Mouse (Mus musculus) hindbrain, postnatal 0 days (tissue): Measurements from ENCODE around the gene Bend5. TPM values are rescaled to one million over a fixed set of nuclear protein-coding genes. Genes with fewer than 3 reads are reported as not detected.

Experiments
- ATAC-seq: fragments of 200-750 bp; cut with Nextera tagmentation; 2 replicates; pipeline ENCODE4 v1.8.0; 2017; ENCODE audit warnings: mild to moderate bottlenecking, moderate TSS enrichment, moderate library complexity
- DNase-seq: peaks from one replicate; pipeline ENCODE4 v3.0.0-alpha.2; 2015; ENCODE audit warnings: low spot score
- H3K27ac ChIP-seq: fragments of 300-500 bp; sonication (generic); 2 replicates; pipeline ENCODE4 v1.5.1; 2014; ENCODE audit warnings: mild to moderate bottlenecking
- H3K27me3 ChIP-seq: fragments of 300-500 bp; sonication (generic); 2 replicates; pipeline ENCODE4 v1.6.1; 2014; ENCODE audit warnings: low read length, mixed read lengths; ENCODE audit not compliant: insufficient read depth
- H3K36me3 ChIP-seq: fragments of 300-500 bp; sonication (generic); 2 replicates; pipeline ENCODE4 v1.6.1; 2014; ENCODE audit warnings: low read length, mixed read lengths; ENCODE audit not compliant: insufficient read depth
- H3K4me1 ChIP-seq: fragments of 300-500 bp; sonication (generic); 2 replicates; pipeline ENCODE4 v1.6.1; 2014; ENCODE audit warnings: antibody characterized with exemption, low read length, mixed read lengths; ENCODE audit not compliant: insufficient read depth
- H3K4me2 ChIP-seq: fragments of 300-500 bp; sonication (generic); 2 replicates; pipeline ENCODE4 v1.6.1; 2014; ENCODE audit warnings: low read depth, mild to moderate bottlenecking, low read length, moderate library complexity, mixed read lengths
- H3K4me3 ChIP-seq: fragments of 300-500 bp; sonication (generic); 2 replicates; pipeline ENCODE4 v1.5.1; 2014; ENCODE audit warnings: low read length
- H3K9ac ChIP-seq: fragments of 300-500 bp; sonication (generic); replicated peaks from 2 replicates; pipeline ENCODE4 v1.6.1; 2014; ENCODE audit warnings: mild to moderate bottlenecking, low read length, moderate library complexity, mixed read lengths
- H3K9me3 ChIP-seq: fragments of 300-500 bp; sonication (generic); 2 replicates; pipeline ENCODE4 v1.6.1; 2016; ENCODE audit warnings: low read length, mixed read lengths
- CTCF ChIP-seq: IDR thresholded peaks from 2 replicates; pipeline ENCODE4 v1.5.1; 2016; ENCODE audit warnings: antibody characterized with exemption, control low read depth, low read depth
- WGBS: fragments of 180-500 bp; shearing (Covaris S2); extraction: QIAGEN DNeasy Blood & Tissue Kit; methylation state at CpG from one replicate; pipeline ENCODE4 v1.1.7; 2014; 5-methylcytosine and 5-hydroxymethylcytosine counted together
- polyA plus RNA-seq: library from polyadenylated mRNA; unstranded; fragments of >200 nt; fragmentation: Nextera tagmentation; extraction: Ambion mirVana; gene quantifications from 2 replicates; pipeline ENCODE4 v1.2.1, GENCODE M21; 2015
- total RNA-seq: library from RNA; depleted of rRNA; stranded (reverse); fragments of >200 nt; gene quantifications from 2 replicates; pipeline ENCODE4 v1.2.3, GENCODE M21; 2014

The Bend5 gene
- total and polyA plus RNA-seq, 2 experiments from 2014 or later = 30.6 to 48.9 TPM

GRCm38 (mm10) chr4:111493750-111494404, 79.1 kb downstream of the Bend5 start:
- Histone ChIP-seq H3K4me1 (peaks cover 5% of the 10 kb centered on the region; the same call in 1 of the 2 replicates), H3K27me3 (no peaks in the 10 kb centered on the region), H3K4me2 (no peak overlapping the region), H3K27ac (no peak overlapping the region), H3K9ac (no peak overlapping the region), H3K36me3 (no peaks in the 10 kb centered on the region), H3K9me3 (no peaks in the 10 kb centered on the region), H3K4me3 (no peak overlapping the region)
- DNase-seq (peak; percentile 30), ATAC-seq (peak; percentile 57; the same call in 1 of the 2 replicates)
- TF ChIP-seq CTCF = peak; percentile 55
- 44% methylated on average over 5 of the region's 5 CpGs for WGBS

GRCm38 (mm10) chr4:111495949-111496348, 81.1 kb downstream of the Bend5 start:
- H3K4me3 ChIP-seq = no peak overlapping the region
- H3K9me3 ChIP-seq = no peaks in the 10 kb centered on the region
- H3K4me1 ChIP-seq = peaks cover 5% of the 10 kb centered on the region; the same call in 1 of the 2 replicates
- DNase-seq (peak; percentile 78), ATAC-seq (peak; percentile 57)
- H3K9ac ChIP-seq = no peak overlapping the region
- peak; percentile 91 for TF ChIP-seq CTCF
- no peak overlapping the region for H3K4me2 ChIP-seq
- no peak overlapping the region for H3K27ac ChIP-seq
- no peaks in the 10 kb centered on the region for H3K36me3 ChIP-seq
- no peaks in the 10 kb centered on the region for H3K27me3 ChIP-seq
- WGBS = 9% methylated on average over 2 of the region's 2 CpGs

GRCm38 (mm10) chr4:111498751-111499150, 83.9 kb downstream of the Bend5 start:
- DNase-seq (no peak), ATAC-seq (no peak)

GRCm38 (mm10) chr4:111501441-111501840, 86.6 kb downstream of the Bend5 start:
- WGBS = 88% methylated on average over 1 of the region's 1 CpGs
- Histone ChIP-seq H3K4me1 (no peaks in the 10 kb centered on the region), H3K4me3 (no peak overlapping the region), H3K9me3 (no peaks in the 10 kb centered on the region), H3K27me3 (no peaks in the 10 kb centered on the region), H3K36me3 (no peaks in the 10 kb centered on the region), H3K27ac (no peak overlapping the region), H3K9ac (no peak overlapping the region), H3K4me2 (no peak overlapping the region)
- ATAC-seq = no peak
- TF ChIP-seq CTCF = no peak
- DNase-seq = no peak

More at GRCm38 (mm10) chr4:111498751-111499150, 83.9 kb downstream of the Bend5 start:
- Histone ChIP-seq H3K9me3 (no peaks in the 10 kb centered on the region), H3K4me1 (peaks cover 5% of the 10 kb centered on the region; the same call in 1 of the 2 replicates), H3K27ac (no peak overlapping the region), H3K4me2 (no peak overlapping the region), H3K4me3 (no peak overlapping the region), H3K9ac (no peak overlapping the region), H3K27me3 (no peaks in the 10 kb centered on the region), H3K36me3 (no peaks in the 10 kb centered on the region)
- no peak for TF ChIP-seq CTCF
- 53% methylated on average over 3 of the region's 3 CpGs for WGBS

GRCm38 (mm10) chr4:111502965-111503727, 88.3 kb downstream of the Bend5 start:
- DNase-seq (no peak), ATAC-seq (no peak)
- no peak overlapping the region for H3K4me2 ChIP-seq
- H3K27me3 ChIP-seq = no peaks in the 10 kb centered on the region
- H3K4me3 ChIP-seq = no peak overlapping the region
- 84% methylated on average over 5 of the region's 5 CpGs for WGBS
- no peaks in the 10 kb centered on the region for H3K36me3 ChIP-seq
- H3K9me3 ChIP-seq = no peaks in the 10 kb centered on the region
- no peak for TF ChIP-seq CTCF
- no peaks in the 10 kb centered on the region for H3K4me1 ChIP-seq
- no peak overlapping the region for H3K9ac ChIP-seq
- H3K27ac ChIP-seq = no peak overlapping the region

GRCm38 (mm10) chr4:111504952-111505351, 90.1 kb downstream of the Bend5 start:
- H3K9ac ChIP-seq = no peak overlapping the region
- H3K36me3 ChIP-seq = no peaks in the 10 kb centered on the region
- H3K4me3 ChIP-seq = no peak overlapping the region
- no peak for ATAC-seq
- 85% methylated on average over 2 of the region's 2 CpGs for WGBS
- no peak for TF ChIP-seq CTCF
- no peaks in the 10 kb centered on the region for H3K9me3 ChIP-seq
- H3K27me3 ChIP-seq = no peaks in the 10 kb centered on the region
- no peaks in the 10 kb centered on the region for H3K4me1 ChIP-seq
- no peak overlapping the region for H3K27ac ChIP-seq
- H3K4me2 ChIP-seq = no peak overlapping the region
- no peak for DNase-seq
